Mouse (Mus musculus): ENCODE results near the gene Olfr622. TPM values are rescaled to one million over a fixed set of nuclear protein-coding genes. Genes with fewer than 3 reads are reported as not detected.

Olfr622 gene
- polyA plus RNA-seq, 1 experiment from 2014 or later, result not detected

DNA sequence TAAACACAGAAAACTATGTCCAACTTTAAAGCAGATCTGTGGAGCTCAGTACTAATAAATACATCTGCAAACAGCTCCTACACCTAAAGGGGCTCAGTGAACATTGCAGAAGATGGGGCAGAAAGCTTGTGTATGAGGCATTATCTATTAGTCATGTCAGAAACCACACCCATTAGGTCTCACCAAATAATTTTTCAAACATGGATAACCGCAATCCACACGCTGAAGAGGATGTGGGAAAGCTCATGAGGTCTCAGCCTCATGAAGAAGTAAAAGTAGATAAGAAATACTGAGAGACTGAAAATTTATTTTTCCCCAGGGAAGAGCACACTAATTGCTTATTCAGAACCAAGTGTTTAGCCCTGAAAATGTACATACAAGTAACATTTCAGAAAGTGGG lies 35.1 kb downstream of the Olfr622 start:
- Histone ChIP-seq H3K27me3 (replicated peaks; ENCODE audit: control insufficient read depth, insufficient read depth, low read length) (no peaks in the 10 kb centered on the region), H3K36me3 (ENCODE audit: control insufficient read depth, insufficient read depth) (no peaks in the 10 kb centered on the region), H3K4me1 (replicated peaks; ENCODE audit: control insufficient read depth, insufficient read depth, low read length) (no peaks in the 10 kb centered on the region), H3K4me2 (replicated peaks; ENCODE audit: low read depth) (no peak overlapping the region), H3K9ac (ENCODE audit: low read depth, low read length) (no peak overlapping the region), H3K27ac (ENCODE audit: low read depth, low read length) (no peak overlapping the region), H3K4me3 (ENCODE audit: low read depth, low read length) (no peak overlapping the region), H3K9me3 (ENCODE audit: control insufficient read depth) (no peaks in the 10 kb centered on the region)
- TF ChIP-seq CTCF (IDR thresholded peaks at IDR 0.05; ENCODE audit: low read depth), result no peak
- WGBS, result 70% methylated on average over 2 of the region's 2 CpGs
- ATAC-seq, result no peak

DNA sequence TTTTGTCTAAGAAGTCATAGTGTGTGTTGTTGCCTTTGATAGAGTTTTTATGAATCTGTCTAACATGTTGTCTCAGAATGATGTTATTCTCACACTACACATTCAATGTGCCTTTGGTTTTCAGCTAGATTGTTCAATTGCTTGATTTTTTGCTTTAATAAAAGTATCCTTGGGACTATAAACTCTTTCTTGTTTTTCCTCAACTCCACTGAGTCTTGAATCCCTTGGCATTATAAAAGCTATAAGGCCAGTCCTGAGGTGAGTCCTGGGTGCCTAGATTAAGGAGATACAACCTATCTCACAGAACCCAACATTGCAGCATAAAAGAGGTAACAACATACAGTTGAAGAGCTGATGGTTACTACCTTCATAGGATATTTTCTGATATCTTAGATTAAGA lies 42.2 kb downstream of the Olfr622 start, which contains the start of gene Olfr619:
Olfr619 (plus strand) TSS at position 301 of the 400 bp plus-strand sequence.
- H3K4me1 ChIP-seq (replicated peaks; ENCODE audit: control insufficient read depth, insufficient read depth, low read length), result no peaks in the 10 kb centered on the region
- no peak for ATAC-seq
- H3K9ac ChIP-seq (ENCODE audit: low read depth, low read length), result no peak within 1 kb of the TSS
- no peak within 1 kb of the TSS for H3K4me3 ChIP-seq (ENCODE audit: low read depth, low read length)
- no peak within 1 kb of the TSS for H3K27ac ChIP-seq (ENCODE audit: low read depth, low read length)
- TF ChIP-seq CTCF (IDR thresholded peaks at IDR 0.05; ENCODE audit: low read depth), result no peak
- no peak within 1 kb of the TSS for H3K4me2 ChIP-seq (replicated peaks; ENCODE audit: low read depth)
- no peaks in the 10 kb centered on the region for H3K36me3 ChIP-seq (ENCODE audit: control insufficient read depth, insufficient read depth)
- no peaks in the 10 kb centered on the region for H3K9me3 ChIP-seq (ENCODE audit: control insufficient read depth)
- H3K27me3 ChIP-seq (replicated peaks; ENCODE audit: control insufficient read depth, insufficient read depth, low read length), result no peaks in the 10 kb centered on the region

GRCm38 (mm10) chr7:103589803-103590202 lies 52.7 kb downstream of the Olfr622 start, which contains the start of gene Olfr618:
Gene Olfr618, plus strand, starts transcription at chr7:103590103.
- no peak within 1 kb of the TSS for H3K9ac ChIP-seq (ENCODE audit: low read depth, low read length)
- 55% methylated on average over 2 of the region's 2 CpGs for WGBS
- no peaks in the 10 kb centered on the region for H3K27me3 ChIP-seq (replicated peaks; ENCODE audit: control insufficient read depth, insufficient read depth, low read length)
- no peak within 1 kb of the TSS for H3K4me2 ChIP-seq (replicated peaks; ENCODE audit: low read depth)
- TF ChIP-seq CTCF (IDR thresholded peaks at IDR 0.05; ENCODE audit: low read depth), result no peak
- ATAC-seq, result no peak
- H3K27ac ChIP-seq (ENCODE audit: low read depth, low read length), result no peak within 1 kb of the TSS
- H3K36me3 ChIP-seq (ENCODE audit: control insufficient read depth, insufficient read depth), result no peaks in the 10 kb centered on the region
- H3K4me1 ChIP-seq (replicated peaks; ENCODE audit: control insufficient read depth, insufficient read depth, low read length), result no peaks in the 10 kb centered on the region
- no peaks in the 10 kb centered on the region for H3K9me3 ChIP-seq (ENCODE audit: control insufficient read depth)
- H3K4me3 ChIP-seq (ENCODE audit: low read depth, low read length), result no peak within 1 kb of the TSS

Other genes starting within 250 kb of the Olfr622 start
- not detected in 2 replicates for gene Usp17lc, start 227.6 kb downstream of the Olfr622 start, polyA plus RNA-seq (2015; fragmentation: Nextera tagmentation; extraction: Ambion mirVana)
- gene Olfr605, start 197.3 kb downstream of the Olfr622 start, polyA plus RNA-seq (2015; fragmentation: Nextera tagmentation; extraction: Ambion mirVana), result not detected in 2 replicates
- not detected in 2 replicates for gene Olfr606, start 193.7 kb downstream of the Olfr622 start, polyA plus RNA-seq (2015; fragmentation: Nextera tagmentation; extraction: Ambion mirVana)
- gene Olfr607, start 178.6 kb downstream of the Olfr622 start, polyA plus RNA-seq (2015; fragmentation: Nextera tagmentation; extraction: Ambion mirVana), result not detected in 2 replicates
- not detected in 2 replicates for gene Olfr608, start 172.8 kb downstream of the Olfr622 start, polyA plus RNA-seq (2015; fragmentation: Nextera tagmentation; extraction: Ambion mirVana)
- gene Olfr609, start 144.6 kb downstream of the Olfr622 start, polyA plus RNA-seq (2015; fragmentation: Nextera tagmentation; extraction: Ambion mirVana), result not detected in 2 replicates
- not detected in 2 replicates for gene Olfr610, start 130.6 kb downstream of the Olfr622 start, polyA plus RNA-seq (2015; fragmentation: Nextera tagmentation; extraction: Ambion mirVana)
- gene Olfr611, start 121.9 kb downstream of the Olfr622 start, polyA plus RNA-seq (2015; fragmentation: Nextera tagmentation; extraction: Ambion mirVana), result not detected in 2 replicates
- gene Olfr612, start 100.0 kb downstream of the Olfr622 start, polyA plus RNA-seq (2015; fragmentation: Nextera tagmentation; extraction: Ambion mirVana), result not detected in 2 replicates
- gene Olfr613, start 94.6 kb downstream of the Olfr622 start, polyA plus RNA-seq (2015; fragmentation: Nextera tagmentation; extraction: Ambion mirVana), result not detected in 2 replicates
- gene Olfr615, start 86.6 kb downstream of the Olfr622 start, polyA plus RNA-seq (2015; fragmentation: Nextera tagmentation; extraction: Ambion mirVana), result not detected in 2 replicates
- not detected in 2 replicates for gene Olfr616, start 73.6 kb downstream of the Olfr622 start, polyA plus RNA-seq (2015; fragmentation: Nextera tagmentation; extraction: Ambion mirVana)
- not detected in 2 replicates for gene Olfr617, start 69.6 kb downstream of the Olfr622 start, polyA plus RNA-seq (2015; fragmentation: Nextera tagmentation; extraction: Ambion mirVana)
- not detected in 2 replicates for gene Olfr618, start 52.6 kb downstream of the Olfr622 start, polyA plus RNA-seq (2015; fragmentation: Nextera tagmentation; extraction: Ambion mirVana)
- not detected in 2 replicates for gene Olfr619, start 42.1 kb downstream of the Olfr622 start, polyA plus RNA-seq (2015; fragmentation: Nextera tagmentation; extraction: Ambion mirVana)
- gene Olfr620, start 30.2 kb downstream of the Olfr622 start, polyA plus RNA-seq (2015; fragmentation: Nextera tagmentation; extraction: Ambion mirVana), result not detected in 2 replicates
- not detected in 2 replicates for gene Olfr623, start 21.0 kb upstream of the Olfr622 start, polyA plus RNA-seq (2015; fragmentation: Nextera tagmentation; extraction: Ambion mirVana)
- gene Olfr624, start 28.5 kb upstream of the Olfr622 start, polyA plus RNA-seq (2015; fragmentation: Nextera tagmentation; extraction: Ambion mirVana), result 0.09 TPM in 2 replicates
- not detected in 2 replicates for gene Olfr625-ps1, start 40.0 kb upstream of the Olfr622 start, polyA plus RNA-seq (2015; fragmentation: Nextera tagmentation; extraction: Ambion mirVana)
- gene Olfr243, start 72.0 kb upstream of the Olfr622 start, polyA plus RNA-seq (2015; fragmentation: Nextera tagmentation; extraction: Ambion mirVana), result not detected in 2 replicates
- not detected in 2 replicates for gene Olfr628, start 87.7 kb upstream of the Olfr622 start, polyA plus RNA-seq (2015; fragmentation: Nextera tagmentation; extraction: Ambion mirVana)
- not detected in 2 replicates for gene Olfr629, start 102.2 kb upstream of the Olfr622 start, polyA plus RNA-seq (2015; fragmentation: Nextera tagmentation; extraction: Ambion mirVana)
- gene Olfr630, start 114.6 kb upstream of the Olfr622 start, polyA plus RNA-seq (2015; fragmentation: Nextera tagmentation; extraction: Ambion mirVana), result not detected in 2 replicates
- not detected in 2 replicates for gene Olfr69, start 128.9 kb upstream of the Olfr622 start, polyA plus RNA-seq (2015; fragmentation: Nextera tagmentation; extraction: Ambion mirVana)
- gene Olfr68, start 137.0 kb upstream of the Olfr622 start, polyA plus RNA-seq (2015; fragmentation: Nextera tagmentation; extraction: Ambion mirVana), result not detected in 2 replicates
- gene Olfr67, start 149.1 kb upstream of the Olfr622 start, polyA plus RNA-seq (2015; fragmentation: Nextera tagmentation; extraction: Ambion mirVana), result not detected in 2 replicates
- gene Hbb-bt, start 171.3 kb upstream of the Olfr622 start, polyA plus RNA-seq (2015; fragmentation: Nextera tagmentation; extraction: Ambion mirVana), result 164 and 228 TPM in 2 replicates
- 726 and 1,073 TPM in 2 replicates for gene Hbb-bs, start 185.4 kb upstream of the Olfr622 start, polyA plus RNA-seq (2015; fragmentation: Nextera tagmentation; extraction: Ambion mirVana)
- not detected in 2 replicates for gene Hbb-bh2, start 197.8 kb upstream of the Olfr622 start, polyA plus RNA-seq (2015; fragmentation: Nextera tagmentation; extraction: Ambion mirVana)
- not detected in 2 replicates for gene Hbb-bh1, start 200.5 kb upstream of the Olfr622 start, polyA plus RNA-seq (2015; fragmentation: Nextera tagmentation; extraction: Ambion mirVana)
- 0.52 TPM in 1 of 2 replicates, not detected in the other for gene Hbb-y, start 210.5 kb upstream of the Olfr622 start, polyA plus RNA-seq (2015; fragmentation: Nextera tagmentation; extraction: Ambion mirVana)
- gene Olfr66, start 243.6 kb upstream of the Olfr622 start, polyA plus RNA-seq (2015; fragmentation: Nextera tagmentation; extraction: Ambion mirVana), result not detected in 2 replicates

Data from intestine, postnatal 0 days (tissue).